Mouse (Mus musculus): Measurements from ENCODE around the gene Extl2. TPM values are rescaled to one million over a fixed set of nuclear protein-coding genes. Genes with fewer than 3 reads are reported as not detected.

The Extl2 gene
- polyA plus RNA-seq, 1 experiment: 8.8 TPM

DNA sequence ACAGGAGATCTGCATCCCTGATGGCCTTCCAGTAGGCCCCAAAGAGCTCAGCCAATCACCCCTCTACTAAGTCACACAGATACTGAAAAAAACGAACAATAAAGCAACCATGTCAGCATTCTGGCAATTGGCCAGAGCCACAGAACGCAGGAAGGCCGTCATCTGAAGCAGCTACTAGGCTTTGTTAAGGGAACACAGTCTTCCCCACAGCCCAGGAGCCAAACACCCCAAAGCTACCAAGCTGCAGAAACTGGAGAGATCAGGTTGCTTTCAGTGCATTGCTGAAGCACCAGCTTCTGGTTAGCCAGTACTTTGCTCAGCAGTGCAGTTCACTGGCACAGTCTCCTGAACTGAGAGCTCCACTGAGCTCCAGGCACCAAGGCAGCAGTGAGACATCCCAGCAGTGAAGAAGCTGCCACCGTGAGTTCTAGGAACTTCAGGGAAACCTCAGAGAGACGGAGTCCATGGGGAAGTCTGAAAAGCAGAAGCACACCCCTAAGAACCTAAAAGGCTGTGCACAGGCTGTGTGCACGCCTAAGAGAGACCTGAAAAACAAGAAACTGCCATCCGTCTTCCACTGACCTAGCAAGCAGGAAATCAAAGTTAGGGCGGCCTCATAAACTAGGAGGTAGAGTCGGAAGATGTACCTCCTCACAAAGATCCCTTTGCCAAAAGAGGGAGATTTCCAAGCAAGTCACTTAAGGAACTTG is 21.9 kb upstream of the Extl2 start:
- H3K4me3 ChIP-seq (ENCODE audit: insufficient read depth, low read depth, low read length): no peak overlapping the region
- no peaks in the 10 kb centered on the region for H3K4me1 ChIP-seq (ENCODE audit: control insufficient read depth, insufficient read depth, insufficient read length, low read length)
- H3K27ac ChIP-seq (replicated peaks; ENCODE audit: low read depth, low read length): no peak overlapping the region

DNA sequence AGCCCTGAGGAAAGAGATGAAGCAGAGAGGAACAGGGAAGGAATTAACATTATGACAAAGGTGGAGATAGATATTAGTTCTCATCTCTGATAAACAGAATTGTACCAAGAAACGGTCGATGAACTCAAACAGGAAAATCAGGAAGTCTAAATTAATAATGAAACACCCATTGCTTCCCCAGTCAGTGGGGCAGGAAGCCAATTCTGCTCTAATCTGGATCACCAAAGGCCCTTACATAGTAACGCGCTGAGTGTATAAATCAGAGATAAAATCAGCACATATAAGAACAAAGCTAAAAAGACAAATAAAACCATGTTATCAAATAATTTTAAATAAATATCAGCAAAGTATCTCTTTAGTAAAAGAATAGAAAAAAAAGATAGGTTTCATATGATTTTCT is 15.2 kb upstream of the Extl2 start:
- Histone ChIP-seq H3K27ac (replicated peaks; ENCODE audit: low read depth, low read length) (no peak overlapping the region), H3K4me3 (ENCODE audit: insufficient read depth, low read depth, low read length) (no peak overlapping the region), H3K4me1 (ENCODE audit: control insufficient read depth, insufficient read depth, insufficient read length, low read length) (no peaks in the 10 kb centered on the region)

DNA sequence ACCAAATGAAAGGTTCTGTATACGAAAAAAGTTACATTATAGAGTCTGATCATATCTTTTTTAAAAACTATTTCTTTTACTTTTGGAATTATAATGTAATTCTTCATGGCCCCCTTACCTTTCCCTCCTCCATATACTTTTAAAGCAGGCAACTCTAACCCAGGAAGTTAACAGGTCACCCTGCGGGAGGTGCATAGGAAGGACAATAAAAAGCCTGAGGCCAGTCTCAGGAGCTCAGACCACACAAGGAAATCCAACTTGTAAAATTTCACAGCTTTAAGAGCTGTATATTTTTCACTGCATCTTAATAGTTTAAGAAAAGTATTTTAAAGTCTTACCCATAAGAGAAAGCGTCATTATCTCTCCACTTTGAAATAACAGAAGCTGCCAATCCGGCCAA is 14.7 kb upstream of the Extl2 start:
- Histone ChIP-seq H3K4me1 (ENCODE audit: control insufficient read depth, insufficient read depth, insufficient read length, low read length) (no peaks in the 10 kb centered on the region), H3K27ac (replicated peaks; ENCODE audit: low read depth, low read length) (no peak overlapping the region), H3K4me3 (ENCODE audit: insufficient read depth, low read depth, low read length) (no peak overlapping the region)

DNA sequence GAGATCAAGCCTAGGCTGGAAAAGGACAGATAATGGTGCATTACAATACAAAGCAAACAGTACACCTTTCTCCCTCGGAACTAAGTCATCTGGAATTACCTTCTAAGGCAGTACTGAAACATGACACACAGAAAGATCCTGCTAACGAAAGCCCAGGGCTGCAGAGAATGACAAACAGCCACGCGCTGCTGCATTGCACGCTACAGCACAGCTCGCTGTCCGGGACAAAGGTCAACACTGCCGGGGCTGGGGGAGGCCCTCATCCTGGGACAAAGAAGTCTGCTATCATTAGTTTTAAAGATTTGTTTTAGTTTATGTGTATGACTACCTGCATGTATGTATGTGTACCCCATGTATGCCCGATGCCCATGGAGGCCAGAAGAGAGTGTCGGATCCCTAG is 14.2 kb upstream of the Extl2 start:
- Histone ChIP-seq H3K4me3 (ENCODE audit: insufficient read depth, low read depth, low read length) (no peak overlapping the region), H3K27ac (replicated peaks; ENCODE audit: low read depth, low read length) (no peak overlapping the region), H3K4me1 (ENCODE audit: control insufficient read depth, insufficient read depth, insufficient read length, low read length) (no peaks in the 10 kb centered on the region)

DNA sequence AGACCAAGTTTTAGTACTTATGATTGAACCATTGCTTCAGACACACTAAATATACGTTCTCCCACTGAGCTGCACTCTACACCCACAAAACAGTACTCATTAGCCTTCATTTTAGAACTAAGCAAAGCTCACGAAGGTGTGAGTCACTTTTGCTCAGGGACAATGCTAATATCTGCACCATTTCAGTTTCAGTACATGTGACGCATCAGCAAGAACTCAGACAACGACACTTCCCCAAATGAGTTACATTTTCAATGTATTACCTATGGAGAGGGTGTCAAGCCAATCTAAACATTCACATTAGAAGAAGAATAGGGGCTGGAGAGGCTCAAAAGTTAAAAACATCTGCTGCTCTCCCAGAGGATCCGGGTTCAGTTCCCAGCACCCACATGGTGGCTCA is 10.3 kb upstream of the Extl2 start:
- Histone ChIP-seq H3K4me1 (ENCODE audit: control insufficient read depth, insufficient read depth, insufficient read length, low read length) (no peaks in the 10 kb centered on the region), H3K27ac (replicated peaks; ENCODE audit: low read depth, low read length) (no peak overlapping the region), H3K4me3 (ENCODE audit: insufficient read depth, low read depth, low read length) (no peak overlapping the region)

DNA sequence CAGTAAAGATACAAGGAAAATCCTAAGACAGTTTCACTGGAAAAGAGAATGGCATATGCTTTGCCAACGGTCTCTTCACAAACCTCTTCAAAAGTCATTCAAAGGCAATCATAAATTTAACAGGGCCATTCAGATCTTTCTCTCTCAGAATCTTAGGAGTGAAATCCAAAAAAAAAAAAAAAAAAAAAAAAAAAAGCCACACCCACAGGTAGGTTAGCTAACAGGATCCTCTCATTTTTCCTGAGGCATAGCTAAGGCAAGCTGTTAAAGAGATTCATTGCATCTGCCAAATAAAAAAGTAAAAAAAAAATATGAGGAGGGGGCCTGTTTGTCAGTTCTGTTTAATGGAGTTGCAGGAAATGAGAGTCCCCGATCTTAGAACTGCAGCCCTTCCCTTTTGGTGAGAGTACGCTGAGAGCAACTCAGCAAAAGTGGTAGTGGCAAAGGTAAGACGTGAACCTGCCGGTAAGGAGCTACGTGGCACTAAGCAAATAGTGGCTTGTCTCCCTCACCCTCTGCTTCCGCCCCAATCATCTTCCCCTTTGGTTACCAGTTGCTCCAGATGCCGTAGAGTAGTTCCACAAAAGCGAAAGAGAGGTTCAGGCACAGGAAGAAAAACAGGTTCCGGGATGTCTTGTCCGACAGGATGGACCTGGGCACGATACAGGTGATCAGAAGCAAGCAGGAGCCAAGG is 831 bp upstream of the Extl2 start:
- H3K4me3 ChIP-seq (ENCODE audit: insufficient read depth, low read depth, low read length): peak overlapping the region; percentile 81
- no peak overlapping the region for H3K27ac ChIP-seq (replicated peaks; ENCODE audit: low read depth, low read length)
- no peaks in the 10 kb centered on the region for H3K4me1 ChIP-seq (ENCODE audit: control insufficient read depth, insufficient read depth, insufficient read length, low read length)

DNA sequence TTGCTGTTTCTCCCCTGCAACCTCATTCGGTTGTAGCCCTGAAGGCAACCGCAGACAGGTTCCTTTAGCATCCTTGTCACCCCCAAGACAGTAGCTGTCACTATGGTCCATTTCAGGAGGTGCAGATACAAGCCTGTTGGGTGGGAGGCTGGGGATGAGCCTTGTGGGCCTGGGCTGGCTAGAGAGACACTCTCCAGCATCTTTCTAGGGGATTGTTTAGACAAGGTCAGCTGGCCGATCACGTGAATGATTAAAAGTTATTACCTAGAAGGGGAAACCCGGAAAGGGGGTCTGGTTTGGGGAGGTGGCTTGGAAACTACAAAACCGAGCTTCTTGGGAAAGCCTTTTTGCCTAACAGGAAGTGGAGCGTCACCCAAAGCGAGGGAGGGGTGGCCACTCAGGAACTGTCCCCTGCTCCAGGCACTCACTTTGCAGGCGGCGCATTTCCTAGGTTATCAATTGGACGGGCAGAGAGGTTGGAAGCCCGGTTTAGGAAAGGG is 729 bp downstream of the Extl2 start:
- peak overlapping the region; percentile 85 for H3K4me3 ChIP-seq (ENCODE audit: insufficient read depth, low read depth, low read length)
- no peaks in the 10 kb centered on the region for H3K4me1 ChIP-seq (ENCODE audit: control insufficient read depth, insufficient read depth, insufficient read length, low read length)
- peak overlapping the region; percentile 46 for H3K27ac ChIP-seq (replicated peaks; ENCODE audit: low read depth, low read length)

DNA sequence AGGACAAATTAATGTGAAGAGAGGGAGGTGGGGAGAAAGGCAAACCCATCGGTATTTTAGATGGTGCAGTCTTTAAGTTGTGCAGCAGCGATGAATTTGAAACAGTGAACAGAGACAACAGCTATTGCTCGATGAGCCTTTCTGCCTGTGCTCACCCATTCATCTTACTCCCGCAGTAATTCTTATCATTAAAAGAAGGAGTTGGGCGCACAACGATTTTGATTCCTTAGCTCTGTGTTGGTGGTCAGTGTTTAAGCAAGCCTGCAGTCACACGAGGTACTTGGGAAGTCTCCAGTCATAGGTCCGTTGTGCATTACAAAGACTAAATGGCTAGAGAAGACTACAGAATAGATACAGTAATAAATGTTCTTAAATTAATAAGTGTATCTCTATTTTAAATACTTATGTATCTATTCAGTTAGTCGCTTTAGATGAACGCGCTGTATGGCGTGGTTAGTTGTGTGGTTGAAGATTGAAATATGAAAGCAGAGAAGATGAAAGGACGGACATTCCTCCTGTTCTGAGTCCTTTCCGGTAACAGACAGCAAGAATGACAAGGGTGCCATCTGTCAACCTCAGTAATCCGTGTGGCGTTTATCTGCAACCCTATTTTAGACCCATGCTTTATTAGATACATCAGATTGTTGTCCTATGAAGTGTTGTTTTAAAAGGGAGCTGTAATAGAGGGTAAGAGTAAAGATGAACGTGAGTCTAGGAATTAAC is 2.5 kb downstream of the Extl2 start:
- no peak overlapping the region for H3K4me3 ChIP-seq (ENCODE audit: insufficient read depth, low read depth, low read length)
- H3K4me1 ChIP-seq (ENCODE audit: control insufficient read depth, insufficient read depth, insufficient read length, low read length): no peaks in the 10 kb centered on the region
- no peak overlapping the region for H3K27ac ChIP-seq (replicated peaks; ENCODE audit: low read depth, low read length)

DNA sequence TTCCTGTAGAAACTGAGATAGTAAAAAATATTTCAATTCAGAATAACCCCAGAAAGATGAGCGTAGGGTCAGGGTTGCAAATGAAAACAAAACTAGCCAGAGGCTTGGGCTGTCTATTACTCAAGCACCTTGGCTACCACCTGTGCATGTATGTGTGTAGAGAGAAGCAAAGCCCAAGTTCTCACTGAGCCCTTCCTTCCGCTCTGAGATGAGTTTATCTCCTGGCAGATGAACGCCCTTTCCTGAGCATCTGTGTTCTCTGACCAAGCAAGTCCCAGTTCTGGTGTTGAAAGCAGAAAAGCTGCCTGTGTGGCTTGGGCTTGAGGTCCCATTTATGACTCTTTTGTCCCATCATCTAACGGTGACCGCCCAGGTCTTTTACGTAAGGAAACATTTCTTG is 7.6 kb downstream of the Extl2 start:
- Histone ChIP-seq H3K4me1 (ENCODE audit: control insufficient read depth, insufficient read depth, insufficient read length, low read length) (no peaks in the 10 kb centered on the region), H3K4me3 (ENCODE audit: insufficient read depth, low read depth, low read length) (no peak overlapping the region), H3K27ac (replicated peaks; ENCODE audit: low read depth, low read length) (no peak overlapping the region)

DNA sequence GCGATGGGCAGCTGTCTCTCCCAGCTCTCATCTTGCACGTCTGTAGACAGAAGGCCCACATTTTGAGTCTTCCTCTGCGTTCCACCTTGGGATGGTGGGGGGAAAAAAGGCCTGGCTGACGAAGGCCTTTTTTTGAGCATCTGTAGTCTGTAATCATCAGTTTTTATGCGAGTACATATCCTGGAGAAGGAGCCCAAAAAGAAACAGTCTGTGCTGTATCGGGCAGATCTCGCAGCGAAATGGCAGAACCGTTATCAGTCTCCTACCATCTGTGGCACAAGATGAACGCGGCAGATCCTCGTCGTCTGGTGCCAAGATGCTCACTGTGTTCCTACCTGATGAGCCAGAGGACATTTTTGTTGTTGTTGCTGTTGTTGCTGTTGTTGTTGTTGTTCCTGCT is 8.9 kb downstream of the Extl2 start:
- H3K27ac ChIP-seq (replicated peaks; ENCODE audit: low read depth, low read length): no peak overlapping the region
- H3K4me1 ChIP-seq (ENCODE audit: control insufficient read depth, insufficient read depth, insufficient read length, low read length): no peaks in the 10 kb centered on the region
- no peak overlapping the region for H3K4me3 ChIP-seq (ENCODE audit: insufficient read depth, low read depth, low read length)

DNA sequence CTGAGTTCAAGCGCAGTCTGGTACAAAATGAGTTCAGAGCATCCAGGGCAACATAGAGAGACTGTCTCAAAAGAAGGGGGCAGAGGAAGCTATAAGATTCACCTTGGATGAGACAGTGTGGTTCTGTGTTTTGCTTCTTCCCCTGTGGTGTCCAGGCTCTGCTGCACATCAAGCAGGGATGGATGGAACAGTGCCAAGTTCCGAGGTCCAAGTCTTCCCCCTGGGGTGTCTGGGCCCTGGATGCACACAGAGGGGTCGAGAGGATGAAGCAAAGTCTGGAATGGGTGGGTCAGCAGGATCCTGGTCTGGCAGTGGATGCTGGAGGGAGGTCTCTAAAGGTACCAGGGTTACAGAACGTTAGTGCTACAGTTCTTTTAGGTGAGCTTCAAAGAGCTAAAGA is 11.3 kb downstream of the Extl2 start:
- Histone ChIP-seq H3K4me1 (ENCODE audit: control insufficient read depth, insufficient read depth, insufficient read length, low read length) (no peaks in the 10 kb centered on the region), H3K4me3 (ENCODE audit: insufficient read depth, low read depth, low read length) (no peak overlapping the region), H3K27ac (replicated peaks; ENCODE audit: low read depth, low read length) (no peak overlapping the region)

DNA sequence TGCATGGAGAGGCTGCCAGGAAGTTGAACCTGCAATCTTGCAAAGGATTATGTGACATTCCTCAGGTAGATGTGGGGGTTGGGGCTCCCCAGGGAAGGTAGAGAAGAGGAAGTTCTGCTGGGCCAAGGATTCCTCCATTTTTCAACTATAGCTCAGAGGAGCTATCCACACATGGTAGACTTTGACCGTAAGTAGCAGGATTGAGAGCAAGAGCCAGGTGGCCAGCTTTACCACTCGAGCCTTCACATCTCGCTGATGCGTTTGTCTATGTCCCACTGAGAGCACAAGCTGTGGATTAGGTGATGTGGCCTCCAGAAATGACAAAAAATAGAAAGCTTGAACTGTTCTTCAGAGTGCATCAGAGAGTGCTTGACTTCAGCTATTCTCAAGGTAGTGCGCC is 11.9 kb downstream of the Extl2 start:
- Histone ChIP-seq H3K4me3 (ENCODE audit: insufficient read depth, low read depth, low read length) (no peak overlapping the region), H3K27ac (replicated peaks; ENCODE audit: low read depth, low read length) (no peak overlapping the region), H3K4me1 (ENCODE audit: control insufficient read depth, insufficient read depth, insufficient read length, low read length) (no peaks in the 10 kb centered on the region)

DNA sequence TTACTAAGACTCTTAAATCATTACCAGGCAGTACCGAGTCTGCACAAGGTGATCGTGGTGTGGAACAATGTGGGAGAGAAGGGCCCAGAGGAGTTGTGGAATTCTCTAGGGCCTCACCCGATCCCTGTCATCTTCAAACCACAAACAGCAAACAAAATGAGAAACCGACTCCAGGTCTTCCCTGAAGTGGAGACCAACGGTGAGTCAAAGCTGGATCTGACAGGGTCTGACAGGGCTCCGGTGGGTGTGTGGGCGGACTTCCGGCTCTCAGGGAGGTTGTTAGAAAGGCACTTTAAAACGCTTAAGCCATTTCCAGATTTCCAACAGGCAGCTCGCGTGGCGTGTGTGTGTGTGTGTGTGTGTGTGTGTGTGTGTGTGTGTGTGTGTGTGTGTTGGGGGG is 17.0 kb downstream of the Extl2 start:
- Histone ChIP-seq H3K27ac (replicated peaks; ENCODE audit: low read depth, low read length) (no peak overlapping the region), H3K4me3 (ENCODE audit: insufficient read depth, low read depth, low read length) (no peak overlapping the region), H3K4me1 (ENCODE audit: control insufficient read depth, insufficient read depth, insufficient read length, low read length) (no peaks in the 10 kb centered on the region)

DNA sequence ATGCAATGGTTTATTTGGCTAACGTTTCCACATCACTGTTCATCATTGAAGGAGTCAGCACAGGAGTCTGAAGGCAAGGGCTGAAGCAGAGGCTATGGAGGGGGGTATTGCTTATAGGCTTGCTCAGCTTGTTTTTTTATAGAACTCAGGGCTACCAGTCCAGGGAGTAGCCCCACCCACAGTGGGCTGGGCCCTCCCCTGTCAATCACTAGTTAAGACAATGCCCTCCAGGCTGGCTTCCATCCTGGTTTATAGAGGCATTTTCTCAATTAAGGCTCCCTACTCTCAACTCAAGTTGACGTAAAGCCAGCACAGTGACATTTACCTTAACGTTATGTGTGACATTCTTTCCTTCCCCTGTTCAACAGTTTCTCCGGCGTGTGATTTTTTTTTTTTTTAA is 17.4 kb downstream of the Extl2 start:
- Histone ChIP-seq H3K27ac (replicated peaks; ENCODE audit: low read depth, low read length) (no peak overlapping the region), H3K4me1 (ENCODE audit: control insufficient read depth, insufficient read depth, insufficient read length, low read length) (no peaks in the 10 kb centered on the region), H3K4me3 (ENCODE audit: insufficient read depth, low read depth, low read length) (no peak overlapping the region)

DNA sequence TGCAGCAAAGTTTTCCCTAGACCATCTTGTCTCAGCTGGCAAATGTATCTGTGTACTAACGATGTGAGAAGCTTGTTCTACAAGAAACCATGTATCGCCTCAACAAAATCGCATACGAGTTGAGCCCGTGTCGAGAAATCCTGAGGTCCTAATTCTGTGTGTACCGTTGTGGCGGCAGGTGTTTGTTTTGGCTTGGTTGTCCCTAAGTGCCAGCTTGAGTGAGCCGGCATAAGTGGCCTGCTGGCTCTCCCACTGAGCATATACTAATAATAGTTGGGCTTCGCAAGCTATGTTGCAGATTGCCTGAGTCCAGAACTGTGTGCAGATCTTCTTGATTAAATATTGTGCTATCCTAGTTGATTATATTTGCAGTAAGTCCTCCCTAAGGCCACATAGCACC is 18.4 kb downstream of the Extl2 start:
- Histone ChIP-seq H3K4me1 (ENCODE audit: control insufficient read depth, insufficient read depth, insufficient read length, low read length) (no peaks in the 10 kb centered on the region), H3K4me3 (ENCODE audit: insufficient read depth, low read depth, low read length) (no peak overlapping the region), H3K27ac (replicated peaks; ENCODE audit: low read depth, low read length) (no peak overlapping the region)

All from brown adipose tissue, adult 24 weeks (tissue).